Mouse (Mus musculus): ENCODE results near the gene Olfr843. TPM values are rescaled to one million over a fixed set of nuclear protein-coding genes. Genes with fewer than 3 reads are reported as not detected.

Olfr843 gene
- not detected in 4 replicates for total RNA-seq (2023)

DNA sequence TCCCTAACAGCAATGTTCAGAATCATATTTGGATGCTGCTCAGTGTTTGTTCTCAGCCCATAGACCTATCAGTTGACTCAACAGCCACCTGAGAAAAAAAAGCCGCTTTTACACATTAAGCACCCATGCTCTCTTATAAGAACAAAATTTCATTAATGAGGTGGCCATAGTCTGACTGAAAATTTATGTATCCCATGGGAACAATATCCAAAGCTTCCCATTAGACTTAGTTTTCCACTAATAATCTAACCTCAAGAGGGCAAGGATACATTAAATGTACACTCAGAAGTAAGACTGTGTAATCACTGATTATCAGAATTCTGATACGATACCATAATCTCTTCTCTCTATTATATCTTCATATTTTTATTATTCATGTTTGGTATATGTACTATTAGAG is at the start of gene Olfr843:
TSS of gene Olfr843 (minus strand) at position 101 of the 400 bp plus-strand sequence.

Other genes starting within 250 kb of the Olfr843 start
- gene Olfr835, start 219.3 kb downstream of the Olfr843 start, total RNA-seq (2023): not detected in 4 replicates
- not detected in 4 replicates for gene Olfr836, start 131.6 kb downstream of the Olfr843 start, total RNA-seq (2023)
- not detected in 4 replicates for gene Olfr837, start 115.7 kb downstream of the Olfr843 start, total RNA-seq (2023)
- not detected in 4 replicates for gene Olfr839-ps1, start 74.7 kb downstream of the Olfr843 start, total RNA-seq (2023)
- not detected in 4 replicates for gene Olfr844, start 64.4 kb upstream of the Olfr843 start, total RNA-seq (2023)
- gene Olfr845, start 84.5 kb upstream of the Olfr843 start, total RNA-seq (2023): not detected in 4 replicates
- gene Olfr846, start 112.0 kb upstream of the Olfr843 start, total RNA-seq (2023): not detected in 4 replicates
- not detected in 4 replicates for gene Olfr847, start 126.7 kb upstream of the Olfr843 start, total RNA-seq (2023)
- gene Olfr849, start 188.3 kb upstream of the Olfr843 start, total RNA-seq (2023): not detected in 4 replicates
- not detected in 4 replicates for gene Olfr850, start 226.3 kb upstream of the Olfr843 start, total RNA-seq (2023)
- gene Olfr851, start 241.3 kb upstream of the Olfr843 start, total RNA-seq (2023): not detected in 4 replicates